Mouse (Mus musculus) right cerebral cortex, postnatal 25 days (tissue): ENCODE measurements around the gene Clstn2.

Experiments
- DNase-seq: peaks from one replicate; pipeline ENCODE4 v3.0.0; 2022

The Clstn2 gene

GRCm38 (mm10) chr9:97672224-97672623 is 360.8 kb downstream of the Clstn2 start:
- no peak for DNase-seq

DNA sequence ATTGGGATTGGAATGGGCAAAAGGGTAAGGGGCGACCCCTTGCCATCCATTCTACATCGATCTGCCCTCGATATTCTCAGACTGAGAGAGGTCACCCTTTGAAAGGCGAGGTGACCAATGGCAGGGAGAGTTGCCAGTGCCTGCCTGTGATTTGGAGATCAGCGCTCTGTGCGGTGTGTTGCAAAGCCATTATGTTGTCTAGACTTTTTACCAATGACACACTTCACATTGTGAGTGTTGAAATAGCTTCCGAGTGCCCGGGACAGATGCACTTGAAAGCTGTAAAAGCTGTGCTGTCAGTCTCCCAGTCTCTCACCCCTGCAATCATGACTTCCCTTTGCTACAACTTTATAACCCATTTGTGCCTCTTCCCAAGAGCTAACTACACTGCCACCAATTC is 362.3 kb downstream of the Clstn2 start:
- DNase-seq, result no peak

DNA sequence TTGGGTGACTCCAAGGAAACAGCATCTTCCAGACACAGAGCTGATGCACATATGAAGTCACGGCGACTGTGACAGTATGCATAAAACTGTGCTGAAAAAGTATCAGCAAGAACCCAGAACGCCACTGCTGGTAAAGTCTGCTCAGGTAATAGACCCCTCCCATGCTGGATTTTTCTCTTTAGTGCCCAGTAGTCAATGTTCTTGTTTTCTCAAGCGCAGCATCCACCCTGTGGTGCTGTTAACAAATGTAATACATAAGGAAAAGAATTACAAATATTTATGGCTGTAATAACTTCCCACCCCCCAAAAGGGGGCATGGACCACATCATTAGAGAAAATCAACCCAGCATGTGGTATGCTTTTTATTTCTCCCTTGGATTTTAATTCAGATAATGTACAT is 372.0 kb downstream of the Clstn2 start:
- no peak for DNase-seq

DNA sequence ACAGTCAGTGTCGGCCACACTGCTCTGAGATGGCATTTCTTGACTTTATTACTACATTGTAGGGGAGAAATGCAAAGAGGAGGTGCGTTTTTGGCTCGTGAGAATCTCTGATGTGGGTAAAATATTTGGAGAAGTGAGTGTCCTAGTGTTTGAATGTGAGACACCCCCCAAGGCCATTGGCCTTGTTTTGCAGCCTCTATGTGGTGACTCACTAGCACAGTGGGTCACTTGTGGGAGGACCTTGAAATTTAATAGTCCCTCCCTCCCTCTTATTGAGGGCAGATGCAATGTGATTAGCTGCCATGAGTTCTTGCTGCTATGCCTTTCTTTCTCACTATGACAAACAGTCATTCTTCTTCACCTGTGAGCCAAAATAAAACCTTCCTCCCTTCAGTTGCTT is 374.2 kb downstream of the Clstn2 start:
- no peak for DNase-seq

DNA sequence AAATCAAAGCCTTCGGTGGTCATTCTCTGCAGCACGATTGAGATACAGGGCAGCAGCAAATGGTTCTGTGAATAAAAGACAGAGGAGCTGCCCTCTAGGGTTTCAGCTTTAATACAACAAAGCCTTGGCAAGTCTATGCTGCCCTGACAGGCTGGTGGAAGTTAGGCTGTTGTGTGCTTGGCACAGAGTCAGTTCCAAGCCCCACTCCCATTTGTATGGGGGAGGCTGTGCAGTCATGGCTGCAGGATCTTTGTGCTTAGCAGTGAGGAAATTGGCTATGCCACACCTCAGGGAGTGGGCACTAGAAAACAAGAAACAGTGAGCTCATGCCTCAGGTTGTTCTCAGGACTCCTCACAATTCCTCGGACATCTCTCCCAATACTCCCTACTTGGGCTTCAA is 384.6 kb downstream of the Clstn2 start:
- DNase-seq, result no peak

DNA sequence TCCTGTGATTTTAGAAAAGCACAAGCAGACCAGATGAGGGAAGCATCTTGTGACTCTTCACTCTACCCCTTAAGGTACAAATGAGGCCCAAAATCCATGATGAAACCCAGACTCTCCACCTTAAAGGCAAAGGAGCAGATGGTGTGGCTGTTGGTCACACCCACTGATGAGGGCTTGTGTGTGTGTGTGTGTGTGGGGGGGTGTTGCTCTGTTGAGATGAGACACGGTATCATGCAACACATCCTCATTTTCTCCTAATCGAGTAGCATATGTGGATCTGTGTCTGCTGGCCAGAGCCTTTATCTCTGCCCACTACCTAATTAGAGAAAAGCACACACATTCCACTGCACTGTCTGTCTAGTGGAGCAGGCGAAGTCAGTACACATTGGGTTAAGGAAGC is 387.2 kb downstream of the Clstn2 start:
- DNase-seq, result no peak

DNA sequence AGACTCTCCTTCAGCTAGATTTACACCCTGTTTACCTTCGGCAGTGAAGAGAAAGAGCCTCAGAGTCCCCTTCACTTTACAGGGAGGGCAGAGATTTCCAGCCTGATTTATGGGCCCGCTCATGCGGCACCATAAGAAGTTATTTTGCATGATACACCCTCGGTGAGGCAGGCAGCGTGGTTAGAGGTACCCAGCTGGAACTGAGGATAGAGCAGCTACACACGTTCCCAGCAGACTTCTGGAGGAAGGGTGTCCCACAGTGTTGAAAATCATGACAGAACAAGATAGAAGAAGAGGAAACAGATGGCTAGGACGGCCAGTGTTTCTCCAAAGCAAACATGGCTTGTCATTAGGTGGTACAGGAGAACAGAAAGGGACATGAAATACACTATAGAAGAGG is 390.6 kb downstream of the Clstn2 start:
- DNase-seq, result peak; percentile 17

DNA sequence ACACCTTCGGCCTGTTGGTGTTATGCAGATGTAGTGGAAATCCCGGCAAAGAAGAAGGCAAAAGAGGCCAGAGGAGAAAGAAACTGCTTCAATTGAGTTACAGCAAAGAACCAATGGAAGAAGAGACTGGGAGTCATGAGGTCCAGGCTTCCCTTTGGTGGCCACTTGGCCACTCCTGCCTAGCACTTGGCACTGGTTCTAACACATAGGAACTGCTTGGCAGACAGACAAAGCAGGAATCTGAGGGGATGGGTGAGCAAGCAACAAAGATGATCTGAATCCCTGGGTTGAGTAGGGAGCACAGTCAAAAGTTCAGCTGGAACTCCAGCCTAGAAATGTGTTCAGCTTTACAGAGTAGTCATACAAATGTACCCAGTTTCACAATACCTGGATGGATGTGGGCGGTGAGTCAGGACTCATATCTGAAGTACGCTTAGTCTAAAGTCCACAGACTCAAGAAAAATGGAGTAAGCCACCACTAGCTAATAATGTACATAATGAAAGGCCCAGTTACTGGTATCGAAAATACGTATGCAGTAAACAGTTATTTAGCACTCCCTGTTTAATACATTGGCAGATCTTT is 392.9 kb downstream of the Clstn2 start:
- DNase-seq, result no peak

DNA sequence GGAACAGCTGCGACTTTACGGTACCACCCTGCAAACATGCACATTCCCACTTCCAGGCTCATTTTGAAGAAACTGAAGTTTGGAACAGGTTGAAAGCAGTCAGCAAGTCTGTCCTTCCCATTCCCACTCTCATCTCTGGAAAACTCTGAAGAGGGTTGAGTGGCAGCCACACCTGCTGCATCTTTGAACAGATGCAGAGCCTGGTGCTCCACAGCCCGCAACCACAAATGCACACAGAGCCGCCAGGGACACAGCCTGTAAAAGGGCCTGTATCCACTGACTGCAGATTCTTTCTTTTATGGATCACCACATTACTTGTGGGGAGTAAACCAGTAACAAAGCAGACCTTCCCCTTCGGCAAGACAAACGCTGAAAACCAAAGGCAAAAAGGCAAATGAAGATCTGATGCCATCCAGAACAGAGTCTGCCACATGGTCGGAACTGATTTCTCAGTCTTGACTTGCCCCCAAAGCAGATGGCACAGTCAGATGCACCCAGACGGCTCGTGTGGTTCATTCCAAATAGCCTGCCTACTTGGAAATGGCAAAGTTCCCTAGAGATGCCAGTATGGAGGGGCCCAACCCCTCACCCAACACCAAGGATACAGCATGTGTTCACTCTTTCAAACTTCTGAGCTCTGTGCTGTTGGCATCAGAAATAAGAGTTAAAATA is 394.2 kb downstream of the Clstn2 start:
- peak; percentile 19 for DNase-seq

DNA sequence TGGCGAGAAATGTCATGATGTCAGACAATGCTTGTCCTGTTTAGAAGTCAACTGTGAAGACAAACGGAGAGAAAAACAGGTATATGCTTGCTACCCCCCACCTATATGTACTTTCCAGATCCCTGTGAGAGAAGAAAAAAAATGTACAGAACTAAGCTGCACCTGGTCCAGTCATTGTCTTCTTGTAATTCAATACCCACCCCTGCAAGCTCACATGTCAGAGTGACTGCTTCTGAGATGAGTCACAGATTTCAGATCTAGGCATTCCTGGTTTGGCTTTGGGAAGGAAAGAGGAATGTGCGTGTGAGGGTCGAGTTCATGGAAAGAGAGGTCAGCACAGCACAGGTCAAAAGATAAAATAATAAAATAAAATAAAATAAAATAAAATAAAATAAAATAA is 397.6 kb downstream of the Clstn2 start:
- DNase-seq, result no peak

- no peak for DNase-seq
Measured at GRCm38 (mm10) chr9:97634831-97635230, 398.1 kb downstream of the Clstn2 start.

DNA sequence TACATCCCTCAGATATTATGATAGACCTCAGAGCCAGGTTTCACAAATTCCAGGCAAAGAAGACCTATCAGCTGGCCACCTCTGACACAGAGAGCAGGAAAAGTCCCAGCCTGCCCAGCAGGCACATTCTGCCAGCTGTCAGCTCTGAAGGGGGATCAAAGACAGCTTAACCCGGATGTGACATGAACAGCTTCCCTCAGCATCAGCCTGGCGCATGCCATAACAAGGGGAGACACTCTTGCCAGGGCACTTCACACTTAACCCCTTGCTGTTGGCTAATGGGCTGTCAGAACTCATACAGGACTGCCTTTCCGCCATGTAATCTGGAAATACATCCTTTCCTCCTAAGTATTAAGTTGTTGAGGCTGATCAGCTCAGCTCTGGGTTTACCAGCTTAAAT is 403.8 kb downstream of the Clstn2 start:
- no peak for DNase-seq

DNA sequence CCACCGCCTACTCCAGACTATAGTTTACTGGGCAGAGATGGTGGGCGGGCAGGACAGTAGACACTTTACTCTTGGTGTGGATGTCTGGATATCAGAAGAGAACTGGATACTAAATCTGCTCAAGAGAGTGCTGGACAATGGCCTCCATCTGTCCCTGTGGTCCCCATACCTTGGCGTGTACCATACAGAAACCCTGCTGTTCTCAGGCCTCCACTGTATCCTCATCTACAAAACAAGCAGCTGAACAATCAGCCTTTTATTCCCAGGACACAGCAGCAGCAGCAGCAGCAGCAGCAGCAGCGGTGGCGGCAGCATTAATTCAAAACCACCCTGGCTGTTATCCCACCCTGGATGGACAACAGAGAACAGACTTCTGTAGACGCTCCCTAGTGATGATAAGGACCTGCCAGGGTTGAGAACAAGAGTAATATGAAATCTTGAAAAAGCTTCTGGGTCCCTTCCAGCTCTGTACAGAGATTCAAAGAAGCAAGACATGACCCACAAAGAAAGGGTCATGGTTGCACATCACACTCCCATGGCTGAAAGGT is 404.5 kb downstream of the Clstn2 start:
- DNase-seq, result no peak

GRCm38 (mm10) chr9:97627916-97628315 is 405.1 kb downstream of the Clstn2 start:
- no peak for DNase-seq

GRCm38 (mm10) chr9:97610566-97610965 is 422.4 kb downstream of the Clstn2 start:
- peak; percentile 40 for DNase-seq

DNA sequence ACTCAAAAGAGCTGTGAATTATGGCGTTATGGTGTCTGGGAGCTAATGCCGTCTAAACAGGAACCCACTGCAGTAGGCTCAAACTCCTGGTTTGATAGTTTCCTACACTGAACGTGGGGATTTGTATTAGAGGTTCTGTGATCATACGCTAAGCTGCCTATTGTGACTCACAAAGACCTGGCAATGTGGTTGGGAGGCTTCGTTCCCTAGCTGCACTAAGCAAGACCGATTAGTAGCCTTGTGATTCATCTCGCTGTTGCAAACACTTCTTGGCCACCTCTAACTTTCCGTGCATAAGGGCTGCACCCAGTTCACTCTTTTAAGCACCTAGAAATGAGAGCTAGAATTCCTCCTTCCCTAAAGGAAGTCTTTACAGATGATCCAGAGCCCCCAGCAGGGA is 429.3 kb downstream of the Clstn2 start:
- no peak for DNase-seq

- no peak for DNase-seq
Measured at GRCm38 (mm10) chr9:97602476-97602875, 430.5 kb downstream of the Clstn2 start.

- no peak for DNase-seq
Measured at GRCm38 (mm10) chr9:97599006-97599405, 434.0 kb downstream of the Clstn2 start.

DNA sequence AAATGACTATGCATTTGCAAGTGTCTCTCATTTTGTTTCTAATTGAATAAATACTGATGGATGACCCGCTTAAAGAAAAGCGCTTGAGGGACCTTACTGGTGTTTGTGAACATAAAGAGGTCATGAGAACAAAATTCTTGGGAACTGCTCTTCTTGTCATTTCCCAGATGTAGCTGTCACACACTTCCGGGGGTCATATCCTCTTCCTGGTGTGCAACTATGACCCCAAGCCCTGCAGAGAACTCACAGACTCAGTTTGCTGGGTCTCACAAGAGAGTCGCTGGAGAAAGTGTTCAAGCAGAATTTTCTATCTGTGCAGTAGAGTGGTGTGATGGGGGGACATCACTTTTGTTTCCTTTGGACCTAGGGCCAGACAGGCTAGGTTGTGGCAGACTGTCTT is 442.3 kb downstream of the Clstn2 start:
- no peak for DNase-seq

DNA sequence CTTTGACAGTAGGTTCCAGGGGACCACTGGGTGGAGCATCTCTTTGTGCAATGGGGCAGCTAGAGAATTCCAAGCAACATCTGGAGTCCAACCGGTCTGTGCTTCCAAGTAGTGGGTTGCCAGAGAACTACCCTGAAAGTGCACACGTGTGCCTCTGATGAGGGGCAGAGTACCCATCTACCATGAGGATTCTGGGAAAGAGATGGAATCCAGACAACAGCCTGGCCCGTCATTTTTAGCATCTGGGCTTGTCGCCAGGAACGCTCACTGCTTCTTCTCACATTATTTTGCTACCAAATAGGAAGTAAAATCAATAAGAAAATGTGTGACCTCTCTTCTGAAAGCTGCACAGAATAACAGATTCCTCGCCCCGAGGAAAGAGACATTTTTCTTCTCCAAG is 462.1 kb downstream of the Clstn2 start:
- DNase-seq, result peak; percentile 35

DNA sequence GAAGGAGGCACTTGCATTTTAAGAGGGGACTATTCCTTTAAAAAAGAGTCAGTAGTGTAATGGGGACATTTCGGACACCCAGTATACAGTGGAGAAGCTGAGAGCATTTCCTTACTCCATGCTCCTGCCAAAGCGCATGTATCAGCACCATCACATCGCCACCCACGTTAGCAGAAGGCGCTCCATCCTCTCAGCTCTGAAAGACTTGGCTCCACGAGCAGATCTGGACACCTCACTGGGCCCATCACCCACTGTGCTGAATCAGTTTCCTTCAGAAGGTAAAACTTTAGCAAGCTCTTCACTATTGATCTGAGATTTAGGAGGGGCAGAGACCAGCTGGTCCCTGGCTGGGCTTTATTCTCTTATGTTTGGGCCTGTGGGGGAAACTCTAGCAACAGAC is 469.9 kb downstream of the Clstn2 start:
- DNase-seq, result peak; percentile 65

GRCm38 (mm10) chr9:97544359-97544758 is 488.6 kb downstream of the Clstn2 start:
- no peak for DNase-seq

- no peak for DNase-seq
Measured at GRCm38 (mm10) chr9:97541419-97541818, 491.6 kb downstream of the Clstn2 start.

DNA sequence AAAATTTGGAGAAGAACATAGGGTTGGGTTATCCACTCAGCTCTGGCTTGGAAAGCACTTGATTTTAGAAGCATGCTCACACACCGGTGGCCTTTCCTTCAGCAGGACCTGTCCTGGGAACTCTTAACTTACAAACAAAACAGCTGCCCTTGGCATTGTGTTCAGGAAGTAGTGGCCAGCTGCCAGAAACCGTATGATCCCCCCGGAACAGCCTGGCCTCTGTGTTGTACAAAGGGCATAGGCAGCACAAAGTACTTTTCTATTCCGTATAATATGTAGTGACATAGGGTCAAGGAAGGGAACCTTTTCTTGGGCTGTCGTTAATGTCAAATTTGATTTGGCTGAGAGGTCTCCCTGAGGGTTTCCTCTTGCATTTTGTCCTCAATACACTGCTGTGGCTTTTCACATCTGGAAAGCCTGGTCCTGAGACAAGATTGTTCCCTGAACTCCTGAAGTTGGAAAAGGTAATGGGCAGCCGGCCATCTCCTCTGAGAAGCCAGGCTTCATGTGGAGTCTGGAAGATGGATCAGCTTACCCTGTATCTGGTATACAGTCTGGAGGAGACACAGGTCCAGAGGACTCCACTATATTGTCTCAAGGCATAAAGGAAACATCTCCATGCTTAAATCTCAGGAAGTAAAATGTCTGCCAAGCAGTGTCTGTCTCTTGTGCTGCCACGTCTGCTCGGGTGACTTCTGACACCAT is 494.8 kb downstream of the Clstn2 start:
- no peak for DNase-seq
